Mouse (Mus musculus) brain, embryonic 14.5 days (tissue): Measurements from ENCODE around the gene Gm29797.

Experiments
- CTCF ChIP-seq: fragments of 200-500 bp; IDR thresholded peaks from 2 replicates; pipeline ENCODE4 v1.5.1; 2012; ENCODE audit warnings: inconsistent platforms, mild to moderate bottlenecking, moderate library complexity, borderline replicate concordance; ENCODE audit not compliant: insufficient read depth, insufficient read length; ENCODE audit errors: extremely low read depth
- POLR2A ChIP-seq: fragments of 200-500 bp; IDR thresholded peaks from 2 replicates; pipeline ENCODE4 v1.6.1; 2012; ENCODE audit warnings: mild to moderate bottlenecking, inconsistent platforms, borderline replicate concordance; ENCODE audit not compliant: poor library complexity, insufficient read depth, insufficient read length, severe bottlenecking; ENCODE audit errors: extremely low read depth

- no peak for TF ChIP-seq CTCF
- no peak for TF ChIP-seq POLR2A
These were observed 26.5 kb downstream of the Gm29797 start for GRCm38 (mm10) chr2:181683381-181683780.
